Mouse (Mus musculus): ENCODE data around the gene Ifna16. TPM values are rescaled to one million over a fixed set of nuclear protein-coding genes. Genes with fewer than 3 reads are reported as not detected.

The Ifna16 gene
- not detected in 2 replicates for polyA plus RNA-seq (2012; rRNA removed)

GRCm38 (mm10) chr4:88676824-88677223 lies at the start of gene Ifna16:
Gene Ifna16, minus strand, starts transcription at chr4:88676924.

GRCm38 (mm10) chr4:88721791-88722721 lies 45.3 kb upstream of the Ifna16 start, which contains the start of the genes Gm26566 and Klhl9:
Gene Gm26566, plus strand, starts transcription at chr4:88721805.
Gene Klhl9, minus strand, starts transcription at chr4:88722465.

GRCm38 (mm10) chr4:88691259-88691658 lies 14.5 kb upstream of the Ifna16 start, which contains the start of gene Ifnab:
Gene Ifnab, minus strand, starts transcription at chr4:88691359.

DNA sequence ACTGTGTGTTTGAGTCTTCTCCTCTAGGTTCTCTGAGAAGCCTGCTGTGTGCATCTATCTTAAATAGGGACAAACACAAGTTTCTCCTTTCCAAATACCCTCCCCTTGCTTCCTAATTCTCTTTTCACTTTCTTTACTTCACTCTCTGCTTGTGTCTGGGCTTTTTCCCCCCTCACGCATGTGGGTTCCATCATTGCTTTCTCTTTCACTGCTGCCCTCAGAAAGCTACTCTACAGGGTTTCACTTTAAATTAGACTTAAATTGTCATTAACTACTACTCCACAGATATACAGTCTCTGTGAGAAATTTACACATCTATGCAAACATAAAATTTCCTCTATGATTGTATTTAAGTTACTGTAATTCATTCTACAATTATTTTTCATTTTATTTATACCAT lies 7.1 kb upstream of the Ifna16 start, which contains the start of gene Ifna2:
TSS of gene Ifna2 (minus strand) at position 101 of the 400 bp plus-strand sequence.

DNA sequence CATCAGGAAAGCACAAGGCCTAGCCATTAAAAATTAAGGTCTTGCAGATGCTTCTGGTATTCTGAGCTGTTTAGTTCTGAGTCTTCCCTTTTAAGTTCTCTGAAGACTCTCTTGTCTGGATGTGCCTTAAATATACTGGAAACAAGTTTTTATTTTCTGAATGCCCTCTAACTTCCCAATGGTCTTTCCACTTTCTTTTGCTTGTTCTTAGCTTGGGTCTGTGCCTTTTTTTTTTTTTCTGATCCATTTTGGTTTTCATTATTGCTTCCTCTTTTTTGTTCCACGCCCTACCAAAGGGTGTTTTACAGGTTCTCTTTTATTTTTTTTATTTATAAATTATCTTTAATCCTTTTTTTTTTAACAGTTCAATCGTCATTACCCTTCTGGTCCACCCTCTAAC lies 32.4 kb downstream of the Ifna16 start, which contains the start of gene Ifna13:
TSS of gene Ifna13 (minus strand) at position 101 of the 400 bp plus-strand sequence.

GRCm38 (mm10) chr4:88634311-88634710 lies 42.4 kb downstream of the Ifna16 start, which contains the start of gene C87499:
Gene C87499, minus strand, starts transcription at chr4:88634411.

Other genes with a start within 250 kb of the Ifna16 start
- gene Hacd4, start 238.0 kb downstream of the Ifna16 start, polyA plus RNA-seq (2012; rRNA removed) = 2.2 and 2.4 TPM in 2 replicates
- not detected in 2 replicates for gene Ifnb1, start 154.2 kb downstream of the Ifna16 start, polyA plus RNA-seq (2012; rRNA removed)
- gene Ifna15, start 118.7 kb downstream of the Ifna16 start, polyA plus RNA-seq (2012; rRNA removed) = not detected in 2 replicates
- not detected in 2 replicates for gene Ifna14, start 105.1 kb downstream of the Ifna16 start, polyA plus RNA-seq (2012; rRNA removed)
- not detected in 2 replicates for gene Ifna9, start 84.5 kb downstream of the Ifna16 start, polyA plus RNA-seq (2012; rRNA removed)
- gene Ifna12, start 73.5 kb downstream of the Ifna16 start, polyA plus RNA-seq (2012; rRNA removed) = not detected in 2 replicates
- gene C87499, start 42.5 kb downstream of the Ifna16 start, polyA plus RNA-seq (2012; rRNA removed) = 1.1 and 1.9 TPM in 2 replicates
- not detected in 2 replicates for gene Ifna13, start 32.5 kb downstream of the Ifna16 start, polyA plus RNA-seq (2012; rRNA removed)
- gene Ifna2, start 7.0 kb upstream of the Ifna16 start, polyA plus RNA-seq (2012; rRNA removed) = not detected in 2 replicates
- not detected in 2 replicates for gene Ifnab, start 14.4 kb upstream of the Ifna16 start, polyA plus RNA-seq (2012; rRNA removed)
- gene Gm26566, start 44.9 kb upstream of the Ifna16 start, polyA plus RNA-seq (2012; rRNA removed) = 0.54 and 0.57 TPM in 2 replicates
- gene Klhl9, start 45.5 kb upstream of the Ifna16 start, polyA plus RNA-seq (2012; rRNA removed) = 26.4 and 40.2 TPM in 2 replicates
- not detected in 2 replicates for gene Gm13271, start 77.9 kb upstream of the Ifna16 start, polyA plus RNA-seq (2012; rRNA removed)
- not detected in 2 replicates for gene Gm13283, start 83.2 kb upstream of the Ifna16 start, polyA plus RNA-seq (2012; rRNA removed)
- gene Gm13290, start 96.9 kb upstream of the Ifna16 start, polyA plus RNA-seq (2012; rRNA removed) = not detected in 2 replicates
- gene Gm13289, start 100.0 kb upstream of the Ifna16 start, polyA plus RNA-seq (2012; rRNA removed) = not detected in 2 replicates
- not detected in 2 replicates for gene Gm13272, start 102.9 kb upstream of the Ifna16 start, polyA plus RNA-seq (2012; rRNA removed)
- not detected in 2 replicates for gene Ifnz, start 105.2 kb upstream of the Ifna16 start, polyA plus RNA-seq (2012; rRNA removed)
- gene Gm13276, start 108.8 kb upstream of the Ifna16 start, polyA plus RNA-seq (2012; rRNA removed) = not detected in 2 replicates
- not detected in 2 replicates for gene Gm13277, start 111.7 kb upstream of the Ifna16 start, polyA plus RNA-seq (2012; rRNA removed)
- gene Gm13278, start 114.6 kb upstream of the Ifna16 start, polyA plus RNA-seq (2012; rRNA removed) = not detected in 2 replicates
- gene Gm13275, start 117.6 kb upstream of the Ifna16 start, polyA plus RNA-seq (2012; rRNA removed) = not detected in 2 replicates
- gene Gm13279, start 120.5 kb upstream of the Ifna16 start, polyA plus RNA-seq (2012; rRNA removed) = not detected in 2 replicates
- not detected in 2 replicates for gene Gm13285, start 122.7 kb upstream of the Ifna16 start, polyA plus RNA-seq (2012; rRNA removed)
- gene Gm13287, start 126.3 kb upstream of the Ifna16 start, polyA plus RNA-seq (2012; rRNA removed) = not detected in 2 replicates
- 0.06 TPM in 1 of 2 replicates, not detected in the other for gene Gm13288, start 128.6 kb upstream of the Ifna16 start, polyA plus RNA-seq (2012; rRNA removed)
- gene Ifna7, start 139.3 kb upstream of the Ifna16 start, polyA plus RNA-seq (2012; rRNA removed) = not detected in 2 replicates
- not detected in 2 replicates for gene Ifna11, start 143.0 kb upstream of the Ifna16 start, polyA plus RNA-seq (2012; rRNA removed)
- not detected in 2 replicates for gene Ifna6, start 150.5 kb upstream of the Ifna16 start, polyA plus RNA-seq (2012; rRNA removed)
- not detected in 2 replicates for gene Ifna5, start 158.6 kb upstream of the Ifna16 start, polyA plus RNA-seq (2012; rRNA removed)
- gene Ifna4, start 164.9 kb upstream of the Ifna16 start, polyA plus RNA-seq (2012; rRNA removed) = not detected in 2 replicates
- not detected in 2 replicates for gene Ifna1, start 173.2 kb upstream of the Ifna16 start, polyA plus RNA-seq (2012; rRNA removed)
- 0.33 and 1.0 TPM in 2 replicates for gene Ifne, start 203.3 kb upstream of the Ifna16 start, polyA plus RNA-seq (2012; rRNA removed)